Comparison of ENCODE assay signal across 13 mouse cellular contexts in the genomic region with DNA sequence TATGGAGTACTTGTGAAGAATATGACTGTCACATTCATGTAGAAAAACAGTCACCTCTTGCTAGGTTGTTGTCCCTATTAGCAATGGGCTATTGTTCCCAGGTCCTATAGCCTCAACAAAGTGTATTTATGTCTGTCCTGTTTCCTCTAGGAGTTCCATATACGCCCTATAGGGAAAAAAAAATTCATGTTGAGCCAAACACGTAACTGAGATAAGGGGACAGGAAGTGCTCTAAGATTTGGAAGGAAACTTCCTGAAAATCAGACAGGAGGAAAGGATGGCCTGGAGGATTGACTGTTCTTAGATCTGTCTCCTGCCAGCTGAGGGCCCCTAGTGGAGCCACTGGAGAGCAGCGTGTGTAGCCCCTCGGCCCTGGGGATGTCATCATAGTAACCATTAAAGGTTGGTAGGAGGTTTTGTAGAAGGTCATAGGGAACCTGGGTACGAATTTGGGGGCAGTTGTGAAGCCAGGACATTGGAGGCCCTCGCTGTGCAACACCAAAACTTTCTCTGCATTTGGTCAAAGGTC. TPM values are rescaled to one million over a fixed set of nuclear protein-coding genes. Genes with fewer than 3 reads are reported as not detected.
A peak's percentile ranks its signal among the peaks of the same experiment; 100 is the strongest.
DNase-seq lines count a peak whose midpoint lies in the region; ATAC-seq and TF ChIP-seq lines count a peak whose summit lies in the region.
"Had no signal": no experiment of that assay in that cellular context is flagged by ENCODE, and none has a peak within 500 bp of the region (broad histone marks: within the 10 kb centered on the region; RNA-seq: fewer than 3 reads in every experiment).

No protein-coding gene starts in this region.

- 59% methylated on average over 6 of the region's 6 CpGs for WGBS in forebrain, embryonic 11.5 days
- 60% methylated on average over 6 of the region's 6 CpGs for WGBS in forebrain, embryonic 14.5 days
- WGBS in kidney, embryonic 15.5 days: 50% methylated on average over 6 of the region's 6 CpGs
- 50% methylated on average over 6 of the region's 6 CpGs for WGBS in kidney, embryonic 16.5 days
- 42% methylated on average over 6 of the region's 6 CpGs for WGBS in lung, embryonic 15.5 days
- WGBS in stomach, postnatal 0 days: 52% methylated on average over 6 of the region's 6 CpGs

- H3K36me3 ChIP-seq in forebrain, embryonic 11.5 days (ENCODE audit: control insufficient read depth, insufficient read depth, low read length): no peaks in the 10 kb centered on the region
- H3K36me3 ChIP-seq in forebrain, embryonic 14.5 days (ENCODE audit: control insufficient read depth, insufficient read depth, low read length): no peaks in the 10 kb centered on the region
- no peaks in the 10 kb centered on the region for H3K36me3 ChIP-seq in kidney, embryonic 15.5 days
- no peaks in the 10 kb centered on the region for H3K36me3 ChIP-seq in kidney, embryonic 16.5 days (ENCODE audit: insufficient read depth, low read length)
- no peaks in the 10 kb centered on the region for H3K36me3 ChIP-seq in lung, embryonic 15.5 days
- H3K36me3 ChIP-seq in stomach, postnatal 0 days (ENCODE audit: control insufficient read depth, insufficient read depth, low read length): no peaks in the 10 kb centered on the region
- H3K36me3 ChIP-seq: embryonic facial prominence, embryonic 15.5 days; G1E had no signal

- H3K9ac ChIP-seq in forebrain, embryonic 11.5 days (ENCODE audit: low read length): no peak overlapping the region
- no peak overlapping the region for H3K9ac ChIP-seq in forebrain, embryonic 14.5 days (ENCODE audit: low read length)
- H3K9ac ChIP-seq in kidney, embryonic 15.5 days: no peak overlapping the region
- no peak overlapping the region for H3K9ac ChIP-seq in kidney, embryonic 16.5 days (replicated peaks; ENCODE audit: low read length)
- H3K9ac ChIP-seq in lung, embryonic 15.5 days: no peak overlapping the region
- no peak overlapping the region for H3K9ac ChIP-seq in stomach, postnatal 0 days (ENCODE audit: low read length)
- H3K9ac ChIP-seq: embryonic facial prominence, embryonic 15.5 days; forebrain, postnatal 0 days had no signal

- TF ChIP-seq CTCF in stomach, postnatal 0 days (IDR thresholded peaks at IDR 0.05; ENCODE audit: low read depth): peak; percentile 30

- H3K4me1 ChIP-seq in forebrain, embryonic 11.5 days (replicated peaks; ENCODE audit: control insufficient read depth, insufficient read depth, low read length): no peaks in the 10 kb centered on the region
- no peaks in the 10 kb centered on the region for H3K4me1 ChIP-seq in forebrain, embryonic 14.5 days (ENCODE audit: control insufficient read depth, insufficient read depth, low read length)
- H3K4me1 ChIP-seq in kidney, embryonic 15.5 days: peaks cover 17% of the 10 kb centered on the region
- peaks cover 13% of the 10 kb centered on the region for H3K4me1 ChIP-seq in kidney, embryonic 16.5 days (ENCODE audit: insufficient read depth, low read length)
- H3K4me1 ChIP-seq in lung, embryonic 15.5 days: peaks cover 10% of the 10 kb centered on the region
- H3K4me1 ChIP-seq in stomach, postnatal 0 days (replicated peaks; ENCODE audit: control insufficient read depth, insufficient read depth): no peaks in the 10 kb centered on the region
- H3K4me1 ChIP-seq: embryonic facial prominence, embryonic 15.5 days had no signal

- ATAC-seq in forebrain, embryonic 11.5 days (replicated peaks; ENCODE audit: low FRiP score): no peak
- ATAC-seq in forebrain, embryonic 14.5 days: no peak
- no peak for ATAC-seq in kidney, embryonic 15.5 days (replicated peaks; ENCODE audit: low FRiP score)
- ATAC-seq in kidney, embryonic 16.5 days (ENCODE audit: low FRiP score, low TSS enrichment): no peak
- ATAC-seq in lung, embryonic 15.5 days (ENCODE audit: borderline replicate concordance, extremely low read depth, low FRiP score, low TSS enrichment): no peak
- no peak for ATAC-seq in stomach, postnatal 0 days (ENCODE audit: low FRiP score, low TSS enrichment)
- ATAC-seq in megakaryocyte, adult 5-6 weeks (ENCODE audit: poor library complexity, severe bottlenecking): no peak
- ATAC-seq: forebrain, postnatal 0 days had no signal

- no peak for TF ChIP-seq EP300 in stomach, postnatal 0 days (optimal IDR thresholded peaks at IDR 0.05)

- H3K4me3 ChIP-seq in forebrain, embryonic 11.5 days (ENCODE audit: low read depth, low read length): no peak overlapping the region
- H3K4me3 ChIP-seq in forebrain, embryonic 14.5 days (ENCODE audit: low read depth, low read length): no peak overlapping the region
- no peak overlapping the region for H3K4me3 ChIP-seq in kidney, embryonic 15.5 days (replicated peaks)
- no peak overlapping the region for H3K4me3 ChIP-seq in kidney, embryonic 16.5 days (ENCODE audit: low read length)
- no peak overlapping the region for H3K4me3 ChIP-seq in lung, embryonic 15.5 days
- H3K4me3 ChIP-seq in stomach, postnatal 0 days (ENCODE audit: low read depth, low read length): no peak overlapping the region
- H3K4me3 ChIP-seq: embryonic facial prominence, embryonic 15.5 days; megakaryocyte, embryonic 14.5 days had no signal

- peak; percentile 48 for DNase-seq in forebrain, embryonic 11.5 days (ENCODE audit: low spot score)
- no peak for DNase-seq in forebrain, embryonic 14.5 days (ENCODE audit: low spot score)
- DNase-seq in lung, adult 18-20 months: no peak
- DNase-seq in stomach, postnatal 0 days (ENCODE audit: low spot score): no peak
- DNase-seq: cerebellum, postnatal 25 days; forebrain, postnatal 0 days had no signal

- H3K9me3 ChIP-seq in forebrain, embryonic 11.5 days (ENCODE audit: control insufficient read depth, low read length): no peaks in the 10 kb centered on the region
- no peaks in the 10 kb centered on the region for H3K9me3 ChIP-seq in forebrain, embryonic 14.5 days (replicated peaks; ENCODE audit: control insufficient read depth, low read length)
- no peaks in the 10 kb centered on the region for H3K9me3 ChIP-seq in kidney, embryonic 15.5 days (replicated peaks)
- peaks cover 3% of the 10 kb centered on the region; the same call in 1 of the 2 replicates for H3K9me3 ChIP-seq in kidney, embryonic 16.5 days (ENCODE audit: low read length)
- no peaks in the 10 kb centered on the region for H3K9me3 ChIP-seq in lung, embryonic 15.5 days
- H3K9me3 ChIP-seq in stomach, postnatal 0 days (ENCODE audit: control insufficient read depth, low read length): no peaks in the 10 kb centered on the region
- H3K9me3 ChIP-seq: embryonic facial prominence, embryonic 15.5 days had no signal

- H3K27me3 ChIP-seq in forebrain, embryonic 11.5 days (ENCODE audit: control insufficient read depth, insufficient read depth, low read length): no peaks in the 10 kb centered on the region
- H3K27me3 ChIP-seq in forebrain, embryonic 14.5 days (replicated peaks; ENCODE audit: control insufficient read depth, insufficient read depth, low read length): no peaks in the 10 kb centered on the region
- peaks cover 2% of the 10 kb centered on the region; the same call in 1 of the 2 replicates for H3K27me3 ChIP-seq in kidney, embryonic 15.5 days
- H3K27me3 ChIP-seq in kidney, embryonic 16.5 days (ENCODE audit: insufficient read depth, low read length): no peaks in the 10 kb centered on the region
- H3K27me3 ChIP-seq in lung, embryonic 15.5 days: no peaks in the 10 kb centered on the region
- no peaks in the 10 kb centered on the region for H3K27me3 ChIP-seq in stomach, postnatal 0 days (ENCODE audit: control insufficient read depth, insufficient read depth, low read length)
- H3K27me3 ChIP-seq: embryonic facial prominence, embryonic 15.5 days; megakaryocyte, embryonic 14.5 days had no signal

- H3K27ac ChIP-seq in forebrain, embryonic 11.5 days (ENCODE audit: low read depth, low read length): no peak overlapping the region
- H3K27ac ChIP-seq in forebrain, embryonic 14.5 days (ENCODE audit: low read depth, low read length): no peak overlapping the region
- 0 out of 2 replicates have a peak overlapping the region, but pooled peaks have one; percentile 42 for H3K27ac ChIP-seq in kidney, embryonic 15.5 days
- no peak overlapping the region; the same call in 1 of the 2 replicates for H3K27ac ChIP-seq in kidney, embryonic 16.5 days (ENCODE audit: low read length)
- peak overlapping the region; percentile 57 for H3K27ac ChIP-seq in lung, embryonic 15.5 days
- no peak overlapping the region for H3K27ac ChIP-seq in stomach, postnatal 0 days (replicated peaks)
- H3K27ac ChIP-seq: embryonic facial prominence, embryonic 15.5 days had no signal

- H3K4me2 ChIP-seq in forebrain, embryonic 11.5 days (ENCODE audit: low read depth, low read length, severe bottlenecking): no peak overlapping the region
- H3K4me2 ChIP-seq in forebrain, embryonic 14.5 days (ENCODE audit: low read length): no peak overlapping the region
- no peak overlapping the region for H3K4me2 ChIP-seq in kidney, embryonic 15.5 days
- no peak overlapping the region for H3K4me2 ChIP-seq in kidney, embryonic 16.5 days (replicated peaks; ENCODE audit: low read depth, low read length)
- no peak overlapping the region for H3K4me2 ChIP-seq in lung, embryonic 15.5 days
- H3K4me2 ChIP-seq in stomach, postnatal 0 days (replicated peaks; ENCODE audit: low read depth): no peak overlapping the region
- H3K4me2 ChIP-seq: embryonic facial prominence, embryonic 15.5 days had no signal

RNA-seq across cellular contexts. Expression of a gene that starts 20.5 kb away (rescaled TPM):
- polyA plus RNA-seq in forebrain, embryonic 11.5 days (2014; fragmentation: Nextera tagmentation; extraction: Ambion mirVana): 3.0 and 5.3 TPM in 2 replicates
- 4.0 and 5.9 TPM in 2 replicates for polyA plus RNA-seq in forebrain, embryonic 14.5 days (2014; fragmentation: Nextera tagmentation; extraction: Ambion mirVana)
- 2.3 and 2.5 TPM in 2 replicates for polyA plus RNA-seq in kidney, embryonic 15.5 days (2015; fragmentation: Nextera tagmentation; extraction: Ambion mirVana)
- polyA plus RNA-seq in kidney, embryonic 16.5 days (2015; fragmentation: Nextera tagmentation; extraction: Ambion mirVana): 2.5 and 2.7 TPM in 2 replicates
- polyA plus RNA-seq in lung, embryonic 15.5 days (2015; fragmentation: Nextera tagmentation; extraction: Ambion mirVana): 3.8 and 5.1 TPM in 2 replicates
- polyA plus RNA-seq in stomach, postnatal 0 days (2015; fragmentation: Nextera tagmentation; extraction: Ambion mirVana): 2.7 and 3.2 TPM in 2 replicates
- 33.8 and 37.5 TPM in 2 replicates for total RNA-seq in megakaryocyte, adult 5-6 weeks (2015)
- total RNA-seq in megakaryocyte, adult 5-6 weeks (2017): 21.2 and 23.3 TPM in 2 replicates

RNA-seq across cellular contexts. Expression of a gene that starts 42.0 kb away (rescaled TPM):
- polyA plus RNA-seq in forebrain, embryonic 11.5 days (2014; fragmentation: Nextera tagmentation; extraction: Ambion mirVana): 8.1 and 8.4 TPM in 2 replicates
- polyA plus RNA-seq in forebrain, embryonic 14.5 days (2014; fragmentation: Nextera tagmentation; extraction: Ambion mirVana): 17.0 and 20.4 TPM in 2 replicates
- polyA plus RNA-seq in kidney, embryonic 15.5 days (2015; fragmentation: Nextera tagmentation; extraction: Ambion mirVana): 3.6 and 3.9 TPM in 2 replicates
- polyA plus RNA-seq in kidney, embryonic 16.5 days (2015; fragmentation: Nextera tagmentation; extraction: Ambion mirVana): 1.9 and 2.7 TPM in 2 replicates
- polyA plus RNA-seq in lung, embryonic 15.5 days (2015; fragmentation: Nextera tagmentation; extraction: Ambion mirVana): 7.3 and 8.5 TPM in 2 replicates
- 8.3 and 12.3 TPM in 2 replicates for polyA plus RNA-seq in stomach, postnatal 0 days (2015; fragmentation: Nextera tagmentation; extraction: Ambion mirVana)
- 0.78 and 1.6 TPM in 2 replicates for total RNA-seq in megakaryocyte, adult 5-6 weeks (2015)
- total RNA-seq in megakaryocyte, adult 5-6 weeks (2017): 0.04 and 1.1 TPM in 2 replicates
- polyA plus RNA-seq: G1E had no signal

RNA-seq across cellular contexts. Expression of a gene that starts 54.8 kb away (rescaled TPM):
- 430 and 492 TPM in 2 replicates for polyA plus RNA-seq in forebrain, embryonic 11.5 days (2014; fragmentation: Nextera tagmentation; extraction: Ambion mirVana)
- 513 and 580 TPM in 2 replicates for polyA plus RNA-seq in forebrain, embryonic 14.5 days (2014; fragmentation: Nextera tagmentation; extraction: Ambion mirVana)
- polyA plus RNA-seq in kidney, embryonic 15.5 days (2015; fragmentation: Nextera tagmentation; extraction: Ambion mirVana): 481 and 542 TPM in 2 replicates
- 407 and 409 TPM in 2 replicates for polyA plus RNA-seq in kidney, embryonic 16.5 days (2015; fragmentation: Nextera tagmentation; extraction: Ambion mirVana)
- polyA plus RNA-seq in lung, embryonic 15.5 days (2015; fragmentation: Nextera tagmentation; extraction: Ambion mirVana): 487 and 547 TPM in 2 replicates
- polyA plus RNA-seq in stomach, postnatal 0 days (2015; fragmentation: Nextera tagmentation; extraction: Ambion mirVana): 419 and 427 TPM in 2 replicates
- 253 and 319 TPM in 2 replicates for total RNA-seq in megakaryocyte, adult 5-6 weeks (2015)
- 198 and 242 TPM in 2 replicates for total RNA-seq in megakaryocyte, adult 5-6 weeks (2017)

Comparison
In these comparisons a context has a peak if more than half of its experiments do, and no peak if none do; other contexts are left out.
1. H3K27ac ChIP-seq: peak in kidney, embryonic 15.5 days (single experiment) and lung, embryonic 15.5 days (single experiment); none in forebrain, embryonic 11.5 days (single experiment), forebrain, embryonic 14.5 days (single experiment), kidney, embryonic 16.5 days (single experiment) and stomach, postnatal 0 days (single experiment).